Mouse (Mus musculus) left cerebral cortex, postnatal 36 days (tissue): ENCODE data around the gene Arhgap19. TPM values are rescaled to one million over a fixed set of nuclear protein-coding genes. Genes with fewer than 3 reads are reported as not detected.

Experiments used
- DNase-seq, 2 experiments: peaks; one replicate each; pipeline ENCODE4 v3.0.0; 2021 to 2022; ENCODE audit warnings: low spot score in 2 of 2, mixed read lengths in 1 of 2
- intact Hi-C: fragments of 180-260 bp; cut with DNase I; formaldehyde crosslinking; loops from one replicate; pipeline ENCODE4 v1.15.1; 2025
- total RNA-seq, 2 experiments: library from RNA; stranded (reverse); gene quantifications; 2 replicates each; pipeline ENCODE4 v1.2.3; 2021

Gene Arhgap19
- total RNA-seq, 2 experiments from 2014 or later = 2.7 to 3.4 TPM

- intact Hi-C loops = loop anchor here (5.0 to 10.0 kb wide), 2 partner anchors 445 to 672 kb away; no protein-coding TSS in a partner anchor
- DNase-seq = no peak
Measured at GRCm38 (mm10) chr19:41759765-41760164, 42.1 kb downstream of the Arhgap19 start.

GRCm38 (mm10) chr19:41759270-41759669, 42.6 kb downstream of the Arhgap19 start:
- intact Hi-C loops = no loop called here
- DNase-seq = no peak

DNA sequence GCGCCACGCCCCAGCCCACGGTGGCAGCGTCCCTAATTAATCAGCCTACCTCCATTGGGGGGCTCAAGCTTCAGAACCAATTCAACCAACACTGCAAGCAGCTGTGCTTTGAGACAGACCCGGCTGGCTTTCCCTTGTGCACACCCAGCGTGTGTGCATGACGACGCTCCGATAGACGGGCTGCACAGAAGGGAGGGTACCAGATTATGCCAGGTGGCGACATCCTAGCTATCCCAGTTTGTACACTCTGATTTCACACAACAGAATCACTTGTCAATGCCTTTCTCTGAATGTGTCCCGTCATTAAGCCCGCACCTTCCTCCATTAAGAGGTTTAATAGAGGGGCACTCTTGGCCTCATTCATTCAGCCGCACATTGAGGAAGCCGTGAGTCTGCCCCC, 47.1 kb downstream of the Arhgap19 start:
- intact Hi-C loops = no loop called here

DNA sequence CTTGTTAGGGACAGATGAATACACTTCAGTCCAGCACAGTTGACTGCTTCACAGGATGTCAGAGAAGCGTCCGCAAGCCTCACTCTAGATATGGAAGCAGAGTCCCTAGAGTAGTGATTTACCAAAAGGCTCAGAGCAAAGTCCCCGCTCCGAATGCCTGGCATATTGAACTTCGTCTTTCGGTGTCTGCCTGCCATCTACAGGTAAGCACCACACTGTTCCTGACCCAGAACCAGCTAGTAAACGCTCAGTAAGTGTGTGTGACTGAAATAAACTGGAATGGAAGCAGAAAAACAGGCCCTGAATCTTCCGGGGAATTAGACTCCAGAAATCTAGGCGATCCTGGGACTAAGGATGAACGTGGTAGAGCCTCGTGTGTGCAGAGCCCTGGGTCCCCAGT, 49.9 kb downstream of the Arhgap19 start:
- DNase-seq = no peak
- intact Hi-C loops = no loop called here

More for the DNA sequence above, 47.1 kb downstream of the Arhgap19 start:
- DNase-seq = no peak

GRCm38 (mm10) chr19:41747436-41747835, 54.4 kb downstream of the Arhgap19 start:
- intact Hi-C loops = no loop called here
- DNase-seq = no peak

DNA sequence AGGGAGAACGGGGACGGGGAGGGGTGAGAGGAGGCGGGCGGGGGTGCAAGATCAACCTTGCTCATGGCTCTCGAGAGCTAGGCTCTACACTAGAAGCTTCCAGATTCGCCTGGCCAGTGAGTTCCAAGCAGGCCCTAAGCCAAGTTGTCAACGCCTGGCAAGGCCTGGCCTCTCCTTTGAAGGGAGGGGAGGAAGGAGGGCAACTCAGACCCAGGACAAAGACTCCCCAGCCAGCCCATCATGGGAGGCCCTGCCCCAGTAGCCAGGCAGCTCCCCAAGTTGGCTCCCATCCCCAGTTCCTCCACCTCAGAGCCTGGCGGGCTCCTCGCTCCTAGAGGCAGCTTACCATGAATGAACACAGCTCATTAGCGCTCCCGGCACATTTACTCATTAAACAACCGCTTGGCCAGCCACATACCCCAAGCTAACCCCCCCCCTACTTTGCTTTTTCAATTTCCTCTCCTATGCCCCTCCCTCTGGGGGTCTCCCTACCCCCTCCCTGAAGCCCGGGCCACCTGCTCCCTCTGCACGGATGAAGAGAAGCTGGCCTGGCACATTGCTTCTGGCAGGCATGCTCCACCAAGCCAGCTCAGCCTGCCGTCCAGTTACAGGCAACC, 55.8 kb downstream of the Arhgap19 start:
- peak; percentile 38 to 40 for DNase-seq
- intact Hi-C loops = no loop called here

GRCm38 (mm10) chr19:41743396-41743795, 58.5 kb downstream of the Arhgap19 start, which contains the start of gene Slit1:
Gene Slit1, minus strand, starts transcription at chr19:41743665.
- peak; percentile 75 to 76 for DNase-seq

GRCm38 (mm10) chr19:41738896-41739295, 63.0 kb downstream of the Arhgap19 start:
- intact Hi-C loops = no loop called here
- DNase-seq = no peak

More at GRCm38 (mm10) chr19:41743396-41743795, 58.5 kb downstream of the Arhgap19 start, which contains the start of gene Slit1:
- intact Hi-C loops = loop anchor here (5.0 kb wide), 2 partner anchors 46 to 86 kb away; no protein-coding TSS in a partner anchor

DNA sequence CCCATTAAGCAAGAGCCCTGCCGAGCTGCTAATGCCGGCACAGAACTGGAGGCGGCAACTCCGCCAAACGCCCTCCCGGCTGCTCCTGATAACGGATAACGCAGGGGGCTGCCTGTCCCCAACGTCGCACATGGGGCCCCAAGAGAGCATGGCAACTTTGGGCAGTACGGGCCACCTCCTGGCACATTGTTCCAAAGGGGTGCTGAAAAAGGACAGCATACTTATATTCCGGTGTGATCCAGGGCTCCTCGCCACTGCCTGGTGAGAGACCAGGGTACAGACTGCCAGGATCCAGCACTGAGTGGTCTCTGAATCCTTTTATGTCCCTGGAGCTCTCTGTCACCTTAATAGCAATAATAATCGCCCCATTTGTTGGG, 63.4 kb downstream of the Arhgap19 start:
- intact Hi-C loops = no loop called here
- DNase-seq = no peak

- intact Hi-C loops = no loop called here
- peak in 1 of 2 experiments; percentile 36 for DNase-seq
Measured at GRCm38 (mm10) chr19:41737657-41738428, 64.0 kb downstream of the Arhgap19 start.

- intact Hi-C loops = no loop called here
- peak; percentile 44 to 50 for DNase-seq
Measured at GRCm38 (mm10) chr19:41734685-41735084, 67.2 kb downstream of the Arhgap19 start.

DNA sequence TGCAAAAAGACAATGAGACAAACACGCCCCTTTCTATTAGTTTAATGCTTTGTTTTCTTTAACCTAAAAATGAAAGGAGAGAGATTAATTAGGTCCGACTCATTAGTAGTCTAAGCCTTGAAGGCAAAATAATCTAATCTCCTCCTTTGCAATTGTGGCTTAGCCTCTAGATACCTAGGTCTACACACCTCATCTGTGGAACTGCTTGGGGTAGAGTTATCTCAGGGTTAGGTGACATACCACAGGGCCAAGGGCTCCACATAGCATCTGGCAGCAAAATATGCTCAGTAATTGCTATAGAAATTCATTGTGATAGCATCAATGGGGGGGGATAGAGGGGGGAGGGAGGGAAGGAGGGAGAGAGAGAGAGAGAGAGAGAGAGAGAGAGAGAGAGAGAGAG, 76.4 kb downstream of the Arhgap19 start:
- intact Hi-C loops = no loop called here

GRCm38 (mm10) chr19:41724831-41725470, 76.9 kb downstream of the Arhgap19 start:
- DNase-seq = no peak
- intact Hi-C loops = no loop called here

More for the DNA sequence above, 76.4 kb downstream of the Arhgap19 start:
- DNase-seq = no peak

- no peak for DNase-seq
- intact Hi-C loops = no loop called here
Measured at GRCm38 (mm10) chr19:41723337-41723736, 78.5 kb downstream of the Arhgap19 start.

DNA sequence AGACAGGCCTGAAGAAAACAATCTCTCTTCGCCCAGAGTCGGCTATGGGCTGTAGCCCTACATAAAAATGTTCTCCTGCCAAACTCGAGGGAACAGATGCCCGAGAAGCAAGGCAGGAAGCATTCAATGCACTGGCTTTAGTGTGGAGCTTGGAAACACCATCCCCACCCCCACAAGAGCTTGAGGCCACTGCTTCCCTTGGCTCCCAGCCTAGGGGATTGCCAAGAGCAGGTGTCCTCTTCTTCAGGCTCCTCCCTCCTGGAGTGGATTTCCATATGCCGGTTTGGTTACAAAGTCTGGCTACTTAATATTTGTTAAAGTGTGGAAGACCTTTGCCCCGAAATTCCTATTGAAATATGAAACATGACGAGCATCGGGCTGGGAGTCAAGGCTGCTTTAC, 82.4 kb downstream of the Arhgap19 start:
- DNase-seq = no peak
- intact Hi-C loops = no loop called here

Other genes starting within 250 kb of the Arhgap19 start
- gene Gm340, start 219.7 kb downstream of the Arhgap19 start, total RNA-seq = 10 to 100 TPM; 12.2 to 15.2 TPM
- gene Slit1, start 58.4 kb downstream of the Arhgap19 start, total RNA-seq = 10 to 100 TPM; 47.8 to 59.1 TPM
- gene Frat1, start 27.9 kb upstream of the Arhgap19 start, total RNA-seq = 10 to 100 TPM; 15.5 to 17.6 TPM
- gene Frat2, start 46.1 kb upstream of the Arhgap19 start, total RNA-seq = 10 to 100 TPM in 1 of 2 experiments, 1 to 10 TPM in 1; 7.6 to 10.2 TPM
- gene Rrp12, start 94.1 kb upstream of the Arhgap19 start, total RNA-seq = 10 to 100 TPM; 32.2 to 34.1 TPM
- gene Pgam1, start 109.9 kb upstream of the Arhgap19 start, total RNA-seq = 100 to 1,000 TPM; 530 to 626 TPM
- 10 to 100 TPM; 21.0 to 27.3 TPM for gene Exosc1, start 131.4 kb upstream of the Arhgap19 start, total RNA-seq
- gene Zdhhc16, start 131.4 kb upstream of the Arhgap19 start, total RNA-seq = 10 to 100 TPM; 45.4 to 48.5 TPM
- gene Mms19, start 179.1 kb upstream of the Arhgap19 start, total RNA-seq = 10 to 100 TPM; 25.2 to 36.7 TPM
- gene Ubtd1, start 179.7 kb upstream of the Arhgap19 start, total RNA-seq = 10 to 100 TPM; 12.2 to 15.1 TPM
- gene Ankrd2, start 234.0 kb upstream of the Arhgap19 start, total RNA-seq = not detected
- 1 to 10 TPM; 3.4 to 4.2 TPM for gene Hoga1, start 243.6 kb upstream of the Arhgap19 start, total RNA-seq